Mouse (Mus musculus) adrenal gland, postnatal 14 days (tissue): ENCODE data around the gene Cpne1. TPM values are rescaled to one million over a fixed set of nuclear protein-coding genes. Genes with fewer than 3 reads are reported as not detected.
"Not testable (repeated sequence)": the region's sequence is repeated elsewhere in the genome, so short reads cannot be mapped to it uniquely, and the experiment has no call there.

Experiments used
- DNase-seq: peaks from one replicate; pipeline ENCODE4 v3.0.0; 2021; ENCODE audit warnings: mixed read lengths
- long read RNA-seq, 2 experiments: library from polyadenylated mRNA; stranded (forward); transcript quantifications; one replicate each; pipeline ENCODE4 v2.0.0; 2021
- total RNA-seq: library from RNA; stranded (reverse); gene quantifications from 2 replicates; pipeline ENCODE4 v1.2.3, GENCODE M21; 2021

Cpne1 gene
- total RNA-seq, result 42.4 and 48.1 TPM in 2 replicates
- long read RNA-seq, experiment 1, transcript Cpne1-202 (16 exons, 3,441 nt), result major isoform, 14 of 31 reads
- long read RNA-seq, experiment 1, partial matches to known transcripts, result 6 of 31 reads
- long read RNA-seq, experiment 1, other reads (novel, unspliced or antisense), result 8 of 31 reads
- long read RNA-seq, experiment 2, transcript Cpne1-202 (16 exons, 3,441 nt), result major isoform, 17 of 30 reads
- long read RNA-seq, experiment 2, partial matches to known transcripts, result 4 of 30 reads
- long read RNA-seq, experiment 2, other reads (novel, unspliced or antisense), result 7 of 30 reads

GRCm38 (mm10) chr2:156111358-156112079, at the start of gene Cpne1, which contains the start of gene Rbm12:
Gene Cpne1 (minus strand): TSS chr2:156111965.
Gene Rbm12 (minus strand): TSS chr2:156111978.
- peak; percentile 96 for DNase-seq

DNA sequence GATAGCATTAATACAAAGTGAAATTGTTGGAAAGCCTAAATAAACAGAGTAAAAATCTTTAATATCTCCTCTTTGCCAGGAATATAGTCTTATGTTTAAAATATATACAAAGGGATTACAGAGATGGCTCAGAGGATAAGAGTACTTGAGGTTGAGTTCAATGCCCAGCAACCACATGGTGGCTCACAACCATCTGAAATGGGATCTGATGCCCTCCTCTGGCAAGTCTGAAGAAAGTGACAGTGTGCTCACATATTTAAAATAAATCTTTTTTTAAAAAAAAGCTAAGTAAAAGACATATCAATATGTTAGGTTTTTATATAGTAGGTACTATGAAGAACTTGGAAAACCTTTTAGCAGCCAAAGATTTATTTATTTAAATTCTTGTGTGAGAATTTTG, 39.8 kb upstream of the Cpne1 start:
- no peak for DNase-seq

- no peak for DNase-seq
Measured at GRCm38 (mm10) chr2:156147316-156147915, 35.7 kb upstream of the Cpne1 start.

- no peak for DNase-seq
Measured at GRCm38 (mm10) chr2:156146272-156146989, 34.7 kb upstream of the Cpne1 start.

DNA sequence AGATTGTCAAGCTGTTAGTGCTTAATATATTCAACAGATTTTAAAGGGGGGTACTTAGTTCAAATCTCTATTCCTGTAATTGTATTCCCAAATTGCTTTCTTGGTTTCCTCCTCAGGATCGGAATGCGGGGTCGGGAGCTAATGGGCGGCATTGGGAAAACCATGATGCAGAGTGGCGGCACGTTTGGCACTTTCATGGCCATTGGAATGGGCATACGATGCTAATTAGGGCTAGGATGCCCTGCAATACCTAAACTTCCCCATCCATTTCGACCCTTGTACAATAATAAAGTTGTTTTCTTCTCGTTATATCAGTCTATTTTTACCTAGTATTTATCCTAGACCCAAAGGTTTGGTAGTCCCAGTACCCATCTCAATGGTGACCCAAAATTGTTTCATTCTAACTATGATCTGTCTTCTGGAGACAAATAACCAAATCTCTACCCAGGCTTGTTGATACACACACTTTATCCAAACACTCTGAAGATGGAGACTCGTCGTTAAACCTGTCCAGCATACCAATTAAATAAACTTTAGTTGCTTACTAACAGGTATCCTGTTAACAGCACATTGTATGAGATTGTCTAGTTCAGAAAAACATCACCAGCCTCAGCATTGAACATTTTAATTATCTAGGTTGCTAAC, 33.8 kb upstream of the Cpne1 start:
- DNase-seq, result no peak

DNA sequence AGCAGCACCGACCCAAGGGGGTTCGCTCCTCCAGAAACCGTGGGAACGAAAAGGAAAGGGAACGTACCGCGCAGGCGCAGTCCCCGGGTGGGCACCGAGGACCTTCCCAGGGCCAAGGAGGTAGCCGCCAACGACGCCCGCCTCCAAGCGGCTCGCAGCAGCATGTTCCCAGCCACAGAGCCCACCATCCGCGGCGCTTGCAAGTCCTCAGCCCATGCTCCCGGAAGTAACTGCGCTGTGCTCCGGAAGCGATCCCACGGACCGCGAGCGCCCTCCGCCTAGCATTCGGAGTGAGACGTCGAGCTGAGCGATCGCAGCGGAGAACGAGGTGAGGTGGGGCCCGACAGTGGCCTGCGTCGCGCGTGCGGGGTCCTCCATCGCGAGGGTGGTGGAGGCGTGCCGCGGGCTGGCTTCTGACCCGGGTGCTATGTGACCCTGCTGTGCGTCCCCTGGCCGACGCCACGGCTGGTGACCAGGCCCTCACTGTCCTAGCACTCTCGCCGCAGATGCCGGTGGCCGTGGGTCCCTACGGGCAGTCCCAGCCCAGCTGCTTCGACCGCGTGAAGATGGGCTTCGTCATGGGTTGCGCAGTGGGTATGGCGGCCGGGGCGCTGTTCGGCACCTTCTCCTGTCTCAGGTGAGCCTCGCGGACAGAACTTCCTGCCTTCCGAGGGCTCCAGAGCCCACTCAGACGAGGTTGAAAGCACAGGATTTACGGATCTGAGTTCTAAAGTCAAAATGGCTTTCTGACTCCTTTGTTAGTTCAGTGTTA, 32.4 kb upstream of the Cpne1 start, which contains the start of the genes Romo1 and Nfs1:
Romo1 (plus strand) TSS at position 87 of the 772 bp plus-strand sequence.
Nfs1 (minus strand) TSS at position 234 of the 772 bp plus-strand sequence.
- peak; percentile 96 for DNase-seq

GRCm38 (mm10) chr2:156143367-156143766, 31.6 kb upstream of the Cpne1 start:
- DNase-seq, result no peak

- DNase-seq, result no peak
Measured at GRCm38 (mm10) chr2:156142820-156143219, 31.1 kb upstream of the Cpne1 start.

DNA sequence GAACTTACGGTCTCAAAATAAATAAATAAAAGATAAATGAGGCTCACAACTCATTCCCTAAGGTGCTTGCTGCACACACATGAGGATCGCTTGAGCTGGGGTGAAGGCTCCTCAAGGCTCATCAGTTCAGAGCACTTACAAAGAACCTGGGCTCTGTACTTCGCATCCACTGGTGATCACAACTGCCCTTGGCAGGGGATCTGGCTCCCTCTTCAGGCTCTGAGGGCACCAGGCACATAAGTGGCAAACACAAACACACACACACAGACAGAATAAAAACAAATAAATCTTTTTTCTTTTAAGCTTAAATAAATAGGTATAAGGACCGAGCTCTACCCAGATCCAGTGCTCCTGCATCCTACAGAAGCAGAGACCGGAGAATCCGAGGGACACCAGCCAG, 23.9 kb upstream of the Cpne1 start:
- DNase-seq, result no peak

DNA sequence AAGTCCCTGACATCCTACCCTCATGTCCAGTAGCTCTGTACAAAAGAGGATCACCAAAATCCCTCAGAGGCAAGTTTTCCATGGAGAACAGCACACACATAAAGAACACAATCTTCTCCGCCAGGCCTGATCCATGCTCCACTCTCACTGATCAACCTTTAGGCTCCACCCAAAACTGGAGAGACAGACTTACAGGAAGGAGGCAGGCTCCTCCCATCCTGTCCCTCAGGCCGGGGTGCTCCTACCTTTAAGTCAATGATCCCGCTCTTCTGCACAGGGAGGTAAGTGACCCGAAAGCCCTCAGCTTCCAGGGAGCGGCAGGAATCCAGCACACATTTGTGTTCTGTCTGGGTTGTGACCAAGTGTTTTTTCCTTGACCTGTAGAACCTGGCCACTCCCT, 22.4 kb upstream of the Cpne1 start:
- no peak for DNase-seq

DNA sequence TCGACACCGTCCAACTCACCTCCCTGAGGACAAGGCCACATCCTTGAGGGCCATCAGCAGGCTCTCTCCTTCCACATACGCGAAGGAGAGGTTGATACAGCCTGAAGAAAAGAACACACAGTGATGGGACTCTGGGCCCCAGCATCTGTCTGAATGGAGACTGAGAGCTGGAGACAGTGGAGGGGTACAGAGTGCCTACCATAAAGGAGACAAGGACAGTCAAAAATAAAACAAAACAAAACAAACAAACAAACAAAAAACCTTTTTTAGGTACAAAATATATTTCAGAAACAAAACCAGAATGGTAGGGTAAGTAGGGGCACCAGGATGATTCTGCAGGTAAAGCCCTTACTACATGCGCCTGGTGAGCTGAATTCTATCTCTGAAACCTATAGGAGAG, 15.2 kb upstream of the Cpne1 start, which contains the start of gene Gm28036:
Gm28036 (minus strand) TSS at position 101 of the 400 bp plus-strand sequence.
- DNase-seq, result no peak

DNA sequence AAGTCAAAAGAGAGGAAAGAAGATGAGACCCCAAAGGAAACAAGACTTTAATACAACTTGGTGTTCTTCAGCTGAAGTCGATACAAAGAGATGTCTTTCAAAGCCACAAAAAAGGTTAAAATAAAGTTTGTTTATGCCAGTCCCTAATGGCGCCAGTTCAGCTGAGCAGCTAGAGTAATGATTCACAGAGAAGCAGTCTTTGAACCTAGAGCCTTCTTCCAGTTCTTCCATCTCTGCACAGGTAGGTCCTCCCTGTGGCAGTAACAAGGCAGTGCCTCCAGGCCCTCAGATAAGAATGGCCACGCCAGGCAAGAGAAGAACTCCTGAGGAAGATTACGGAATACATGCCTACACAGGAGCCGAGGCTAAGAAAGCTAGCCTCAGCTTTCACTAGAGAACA, 12.0 kb upstream of the Cpne1 start:
- no peak for DNase-seq

DNA sequence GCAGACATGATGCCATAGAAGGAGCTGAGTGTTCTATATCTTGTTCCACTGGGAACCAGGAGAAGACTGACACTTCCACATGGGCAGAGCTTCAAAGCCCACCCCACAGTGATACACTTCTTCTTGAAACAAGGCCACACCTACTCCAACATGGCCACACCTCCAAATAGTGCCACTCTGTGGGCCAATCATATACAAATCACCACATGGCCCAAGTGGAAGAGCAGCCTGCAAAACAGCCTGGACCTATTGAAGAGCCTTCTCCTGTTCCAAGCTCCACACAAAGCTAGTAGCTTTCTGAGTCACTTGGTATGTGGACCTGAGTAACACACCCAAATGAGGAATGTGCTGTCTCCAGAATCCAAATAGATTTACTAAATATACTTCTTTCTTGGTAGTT, 7.8 kb upstream of the Cpne1 start:
- DNase-seq, result no peak

GRCm38 (mm10) chr2:156112080-156112423, 287 bp upstream of the Cpne1 start:
- not testable (repeated sequence) for DNase-seq

DNA sequence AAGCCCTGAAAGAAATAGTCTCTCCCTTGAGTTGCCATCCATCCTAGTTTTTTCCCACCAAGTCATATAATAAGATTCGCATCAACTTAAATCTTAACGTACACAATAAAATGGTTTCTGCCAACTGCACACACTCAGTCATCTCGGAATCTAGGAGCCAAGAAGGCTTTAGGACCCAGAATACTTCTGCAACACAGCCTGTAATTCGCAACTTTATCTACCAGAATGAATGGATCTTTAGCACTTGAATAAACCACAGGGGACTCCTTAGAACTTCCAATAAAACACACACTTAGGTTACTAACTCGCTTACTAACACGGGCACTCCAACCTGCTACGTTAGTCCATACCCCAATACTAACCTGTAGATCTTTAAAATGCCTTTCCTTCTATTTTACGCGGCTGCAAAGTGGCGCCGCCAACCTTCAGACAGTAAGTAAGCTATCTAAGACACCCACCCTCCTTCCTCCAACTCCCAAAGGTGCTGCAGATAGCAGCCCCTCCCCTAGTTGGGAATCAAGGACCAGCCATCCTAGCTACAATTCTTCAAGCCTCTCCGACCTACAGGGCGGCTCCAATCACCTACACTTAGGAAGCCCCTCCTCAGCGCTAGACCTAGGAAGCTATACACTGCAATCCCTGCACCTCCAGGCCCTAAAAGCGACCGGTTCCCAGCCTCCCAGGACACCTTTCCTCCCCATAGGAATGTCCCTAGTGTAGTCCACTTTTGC, 973 bp downstream of the Cpne1 start:
- no peak for DNase-seq

- DNase-seq, result no peak
Measured at GRCm38 (mm10) chr2:156091926-156092325, 19.8 kb downstream of the Cpne1 start.

DNA sequence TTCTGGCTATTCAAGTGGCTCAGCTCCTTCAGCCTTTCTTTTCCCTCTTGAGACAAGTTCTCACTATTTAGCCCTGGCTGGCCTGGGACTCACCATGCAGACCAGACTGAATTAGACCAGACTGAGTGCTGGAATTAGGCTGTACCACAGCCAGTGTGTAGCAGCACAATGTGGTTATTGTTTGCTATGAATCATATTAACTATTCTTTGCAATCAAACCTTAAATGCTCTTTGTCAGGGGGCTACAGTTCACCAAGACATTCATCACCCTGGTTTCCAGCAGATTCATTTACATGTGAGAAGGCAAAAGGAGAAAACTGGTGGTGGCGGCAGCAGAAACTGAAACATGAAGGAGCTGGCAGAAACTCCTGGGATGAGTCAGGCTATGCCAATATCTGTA, 22.0 kb downstream of the Cpne1 start:
- no peak for DNase-seq

GRCm38 (mm10) chr2:156087391-156088110, 24.2 kb downstream of the Cpne1 start:
- DNase-seq, result no peak

- no peak for DNase-seq
Measured at GRCm38 (mm10) chr2:156084541-156084940, 27.2 kb downstream of the Cpne1 start.

DNA sequence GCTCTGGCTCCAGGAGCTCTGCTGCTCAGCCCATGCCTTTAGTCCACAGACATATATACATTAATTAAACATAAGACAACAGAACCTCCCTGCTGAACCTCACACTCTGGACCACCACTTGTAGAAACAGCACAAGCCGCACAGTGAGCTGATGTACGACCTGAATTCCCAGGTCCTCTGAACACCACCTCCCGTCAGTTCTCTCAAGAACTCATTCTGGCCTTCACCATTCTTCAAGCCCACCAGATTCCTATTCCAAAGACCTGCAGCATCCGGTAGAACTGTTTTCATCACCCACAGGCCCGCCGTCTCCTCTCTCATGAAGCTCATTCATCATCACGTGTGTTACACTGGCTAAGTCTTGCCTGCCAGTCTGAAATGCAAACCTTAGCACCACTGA, 31.4 kb downstream of the Cpne1 start:
- no peak for DNase-seq
